Mouse (Mus musculus) stomach, postnatal 0 days (tissue): ENCODE results near the gene Plod1.

ENCODE experiments used
- CTCF ChIP-seq: IDR thresholded peaks from 2 replicates; pipeline ENCODE4 v1.5.1; 2016; ENCODE audit warnings: antibody characterized with exemption, low read depth, mild to moderate bottlenecking, moderate library complexity
- EP300 ChIP-seq: optimal IDR thresholded peaks from 2 replicates; pipeline ENCODE3; 2016; ENCODE audit warnings: antibody characterized with exemption

DNA sequence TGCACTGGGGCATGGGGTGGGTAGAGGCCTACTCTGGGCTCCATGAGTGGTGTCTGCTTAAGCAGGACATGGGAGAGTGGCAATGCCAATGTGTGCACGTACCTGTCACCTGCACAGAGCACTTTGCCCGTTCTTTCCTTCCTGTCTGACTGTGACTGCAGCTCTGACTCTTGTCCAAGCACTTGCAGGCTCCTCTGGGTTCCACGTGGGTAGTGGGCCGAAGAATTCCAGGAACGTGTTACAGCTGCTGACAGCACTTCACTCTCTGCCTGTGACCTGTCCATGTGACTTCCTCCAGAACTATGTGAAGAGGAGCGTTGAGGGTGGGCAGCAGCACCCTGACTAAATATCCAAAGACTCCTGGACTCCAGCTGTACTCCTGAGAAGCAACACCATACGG is 29.1 kb upstream of the Plod1 start:
- TF ChIP-seq CTCF (no peak), EP300 (no peak)
